Mouse (Mus musculus) ES-Bruce4 (cell line): ENCODE measurements around the gene Olfr768. TPM values are rescaled to one million over a fixed set of nuclear protein-coding genes. Genes with fewer than 3 reads are reported as not detected.
"Not testable (repeated sequence)": the region's sequence is repeated elsewhere in the genome, so short reads cannot be mapped to it uniquely, and the experiment has no call there.

Experiments
- H3K27ac ChIP-seq: 2 replicates; pipeline ENCODE4 v1.5.1; 2012; ENCODE audit warnings: low read length, inconsistent platforms; ENCODE audit not compliant: insufficient read depth
- H3K27me3 ChIP-seq: 2 replicates; pipeline ENCODE4 v1.6.1; 2012; ENCODE audit warnings: mild to moderate bottlenecking, low read length, inconsistent platforms; ENCODE audit not compliant: control insufficient read depth, poor library complexity, insufficient read depth, severe bottlenecking
- H3K36me3 ChIP-seq: 2 replicates; pipeline ENCODE4 v1.6.1; 2012; ENCODE audit warnings: inconsistent platforms, mild to moderate bottlenecking, low read length, moderate library complexity; ENCODE audit not compliant: control insufficient read depth, poor library complexity, insufficient read depth, severe bottlenecking
- H3K4me1 ChIP-seq: one replicate; pipeline ENCODE4 v1.8.1; 2011; ENCODE audit warnings: low read length; ENCODE audit not compliant: control insufficient read depth, insufficient read depth
- H3K4me3 ChIP-seq: 2 replicates; pipeline ENCODE4 v1.5.1; 2011; ENCODE audit warnings: low read depth, mild to moderate bottlenecking, low read length
- H3K9ac ChIP-seq: 2 replicates; pipeline ENCODE4 v1.6.1; 2012; ENCODE audit warnings: low read depth, mild to moderate bottlenecking, inconsistent platforms; ENCODE audit not compliant: poor library complexity, severe bottlenecking
- H3K9me3 ChIP-seq: replicated peaks from 2 replicates; pipeline ENCODE4 v1.6.1; 2012; ENCODE audit warnings: mild to moderate bottlenecking, low read length, inconsistent platforms; ENCODE audit not compliant: control insufficient read depth, poor library complexity, insufficient read depth, severe bottlenecking
- CTCF ChIP-seq: IDR thresholded peaks from one replicate; pipeline ENCODE4 v1.8.1; 2011; ENCODE audit warnings: low read depth, low read length
- EP300 ChIP-seq: IDR thresholded peaks from 2 replicates; pipeline ENCODE4 v1.6.1; 2011; ENCODE audit warnings: low read depth, low read length; ENCODE audit not compliant: insufficient read depth
- POLR2A ChIP-seq: IDR thresholded peaks from one replicate; pipeline ENCODE4 v1.8.1; 2011; ENCODE audit warnings: low read length; ENCODE audit not compliant: insufficient read depth
- polyA plus RNA-seq: library from polyadenylated mRNA; stranded (reverse); fragments of >200 nt; gene quantifications from 2 replicates; pipeline ENCODE4 v1.2.4, GENCODE M21; 2011; ENCODE audit warnings: low read depth; ENCODE audit not compliant: missing spikeins, insufficient read depth, insufficient read length

Olfr768 gene
- polyA plus RNA-seq, 1 experiment = not detected

DNA sequence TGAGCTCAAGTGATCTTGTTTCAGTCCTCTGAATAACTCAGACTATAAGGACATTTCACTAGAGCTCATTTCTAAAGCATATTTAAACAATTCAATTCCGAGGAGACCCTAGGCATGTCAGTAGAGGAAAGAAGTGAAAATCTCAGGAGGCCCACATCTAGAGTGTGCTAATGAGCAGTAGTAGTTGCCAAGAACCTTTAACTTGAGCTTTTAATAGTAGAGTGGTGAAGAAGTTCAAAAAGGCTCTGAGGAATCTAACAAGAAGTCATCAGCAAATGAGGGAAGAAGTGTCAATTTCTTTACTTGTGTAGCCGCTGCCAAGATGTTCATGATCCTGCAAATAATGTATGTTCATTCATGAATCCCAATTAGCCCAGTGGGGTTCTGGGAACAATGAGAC, 30.3 kb downstream of the Olfr768 start, which contains the start of gene Olfr766-ps1:
TSS of gene Olfr766-ps1 (minus strand) at position 101 of the 400 bp plus-strand sequence.
- no peaks in the 10 kb centered on the region for H3K4me1 ChIP-seq
- H3K27me3 ChIP-seq = no peaks in the 10 kb centered on the region
- H3K4me3 ChIP-seq = no peak within 1 kb of the TSS
- no peak within 1 kb of the TSS for H3K9ac ChIP-seq
- H3K27ac ChIP-seq = no peak within 1 kb of the TSS
- H3K9me3 ChIP-seq = no peaks in the 10 kb centered on the region; the same call in 1 of the 2 replicates
- TF ChIP-seq POLR2A (no peak), EP300 (no peak), CTCF (no peak)
- H3K36me3 ChIP-seq = no peaks in the 10 kb centered on the region

GRCm38 (mm10) chr10:129049898-129050297, 49.3 kb downstream of the Olfr768 start, which contains the start of gene Olfr765:
TSS of gene Olfr765 (minus strand) at chr10:129049998.
- H3K36me3 ChIP-seq, H3K27ac ChIP-seq, H3K4me3 ChIP-seq: not testable (repeated sequence)

More at GRCm38 (mm10) chr10:129049898-129050297, 49.3 kb downstream of the Olfr768 start, which contains the start of gene Olfr765:
- not testable (repeated sequence) for H3K4me1 ChIP-seq, H3K9ac ChIP-seq, H3K27me3 ChIP-seq, H3K9me3 ChIP-seq

Other genes with a start within 250 kb of the Olfr768 start
- 2.8 and 3.0 TPM in 2 replicates for gene Gdf11, start 207.7 kb downstream of the Olfr768 start, polyA plus RNA-seq
- 116 and 130 TPM in 2 replicates for gene Cd63, start 198.4 kb downstream of the Olfr768 start, polyA plus RNA-seq
- gene Rdh5, start 176.5 kb downstream of the Olfr768 start, polyA plus RNA-seq = 3.5 and 3.9 TPM in 2 replicates
- gene Bloc1s1, start 175.3 kb downstream of the Olfr768 start, polyA plus RNA-seq = 36.7 and 44.5 TPM in 2 replicates
- 1.6 and 3.2 TPM in 2 replicates for gene Itga7, start 165.6 kb downstream of the Olfr768 start, polyA plus RNA-seq
- not detected in 2 replicates for gene Mettl7b, start 138.4 kb downstream of the Olfr768 start, polyA plus RNA-seq
- not detected in 2 replicates for gene Olfr9, start 109.9 kb downstream of the Olfr768 start, polyA plus RNA-seq
- not detected in 2 replicates for gene Olfr763, start 88.6 kb downstream of the Olfr768 start, polyA plus RNA-seq
- gene Olfr764-ps1, start 59.5 kb downstream of the Olfr768 start, polyA plus RNA-seq = not detected in 2 replicates
- gene Olfr765, start 49.4 kb downstream of the Olfr768 start, polyA plus RNA-seq = not detected in 2 replicates
- not detected in 2 replicates for gene Olfr766-ps1, start 30.4 kb downstream of the Olfr768 start, polyA plus RNA-seq
- not detected in 2 replicates for gene Olfr767, start 16.5 kb downstream of the Olfr768 start, polyA plus RNA-seq
- gene Olfr769, start 18.5 kb upstream of the Olfr768 start, polyA plus RNA-seq = not detected in 2 replicates
- gene Olfr770, start 39.6 kb upstream of the Olfr768 start, polyA plus RNA-seq = not detected in 2 replicates
- gene Olfr771, start 65.4 kb upstream of the Olfr768 start, polyA plus RNA-seq = not detected in 2 replicates
- not detected in 2 replicates for gene Olfr772, start 78.5 kb upstream of the Olfr768 start, polyA plus RNA-seq
- not detected in 2 replicates for gene Olfr773, start 88.0 kb upstream of the Olfr768 start, polyA plus RNA-seq
- gene Olfr774, start 136.8 kb upstream of the Olfr768 start, polyA plus RNA-seq = not detected in 2 replicates
- not detected in 2 replicates for gene Olfr775, start 149.0 kb upstream of the Olfr768 start, polyA plus RNA-seq
- gene Olfr776, start 159.8 kb upstream of the Olfr768 start, polyA plus RNA-seq = not detected in 2 replicates
- gene Olfr777, start 172.1 kb upstream of the Olfr768 start, polyA plus RNA-seq = not detected in 2 replicates
- gene Olfr780, start 218.7 kb upstream of the Olfr768 start, polyA plus RNA-seq = not detected in 2 replicates
- gene Olfr781, start 229.5 kb upstream of the Olfr768 start, polyA plus RNA-seq = not detected in 2 replicates
- not detected in 2 replicates for gene Olfr782, start 249.5 kb upstream of the Olfr768 start, polyA plus RNA-seq